Mouse (Mus musculus) CD4-positive, CD25-positive, alpha-beta regulatory T cell (primary cell): Measurements from ENCODE around the gene Olfr498. TPM values are rescaled to one million over a fixed set of nuclear protein-coding genes. Genes with fewer than 3 reads are reported as not detected.

ENCODE experiments used
- polyA plus RNA-seq: library from polyadenylated mRNA; unstranded; fragments of 100-300 nt; shearing (Covaris generic); gene quantifications from one replicate; pipeline ENCODE4 v1.2.1, GENCODE M21; 2017

Gene Olfr498
- not detected for polyA plus RNA-seq

DNA sequence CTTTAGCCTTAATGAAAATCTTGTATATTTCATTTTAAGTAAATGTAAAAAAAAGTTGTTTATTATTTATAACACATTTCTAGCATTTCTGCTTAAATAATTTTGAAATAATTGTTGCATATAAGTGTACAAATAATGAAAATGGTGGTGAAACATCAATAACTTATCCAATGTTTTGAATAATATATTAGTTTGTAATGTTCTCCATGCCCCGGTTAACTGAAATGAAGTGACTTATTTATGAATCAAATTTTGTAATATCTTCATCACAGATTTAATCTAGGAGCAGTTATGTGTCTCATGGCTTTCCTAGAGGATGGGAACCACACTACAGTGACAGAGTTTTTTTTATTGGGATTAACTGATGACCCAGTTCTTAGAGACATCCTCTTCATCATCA lies at the start of gene Olfr498:
Olfr498 (plus strand) TSS at position 301 of the 400 bp plus-strand sequence.

DNA sequence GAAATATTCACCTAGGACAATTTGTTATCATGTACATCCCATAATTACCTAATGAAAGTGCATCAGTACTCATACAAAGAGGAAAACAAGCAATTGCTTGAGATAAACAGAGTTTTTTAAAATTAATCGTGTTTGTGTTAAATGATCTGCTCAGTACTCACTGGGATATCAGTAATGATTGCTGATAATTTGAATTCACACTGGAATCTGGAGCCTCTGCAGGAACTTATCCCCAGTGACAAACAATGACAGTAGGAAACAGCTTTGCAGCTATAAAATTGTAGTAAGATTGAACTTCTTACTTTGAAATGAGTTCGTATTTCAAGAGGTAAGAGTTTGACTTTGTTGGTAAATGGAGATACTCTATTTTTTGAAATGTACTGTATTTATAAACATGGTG lies 45.0 kb upstream of the Olfr498 start, which contains the start of gene Olfr497:
Olfr497 (plus strand) TSS at position 301 of the 400 bp plus-strand sequence.

Other genes starting within 250 kb of the Olfr498 start
- gene Olfr488, start 207.0 kb upstream of the Olfr498 start, polyA plus RNA-seq: not detected
- not detected for gene Olfr490, start 176.4 kb upstream of the Olfr498 start, polyA plus RNA-seq
- not detected for gene Olfr491, start 151.9 kb upstream of the Olfr498 start, polyA plus RNA-seq
- gene Olfr492, start 141.7 kb upstream of the Olfr498 start, polyA plus RNA-seq: not detected
- gene Olfr493, start 118.3 kb upstream of the Olfr498 start, polyA plus RNA-seq: not detected
- not detected for gene Olfr494, start 100.0 kb upstream of the Olfr498 start, polyA plus RNA-seq
- not detected for gene Olfr495, start 72.2 kb upstream of the Olfr498 start, polyA plus RNA-seq
- not detected for gene Olfr497, start 44.9 kb upstream of the Olfr498 start, polyA plus RNA-seq
- gene Olfr502, start 59.7 kb downstream of the Olfr498 start, polyA plus RNA-seq: 0.11 TPM
- not detected for gene Olfr503, start 79.2 kb downstream of the Olfr498 start, polyA plus RNA-seq
- gene Olfr504, start 100.5 kb downstream of the Olfr498 start, polyA plus RNA-seq: not detected
- gene Olfr506, start 145.5 kb downstream of the Olfr498 start, polyA plus RNA-seq: not detected
- gene Olfr507, start 156.5 kb downstream of the Olfr498 start, polyA plus RNA-seq: not detected
- gene Olfr508, start 164.7 kb downstream of the Olfr498 start, polyA plus RNA-seq: not detected
- gene Olfr509, start 186.6 kb downstream of the Olfr498 start, polyA plus RNA-seq: not detected
- not detected for gene Olfr510, start 201.1 kb downstream of the Olfr498 start, polyA plus RNA-seq
- gene Olfr512, start 248.0 kb downstream of the Olfr498 start, polyA plus RNA-seq: not detected